Comparison of ENCODE assay signal across 20 mouse cellular contexts in the genomic region with DNA sequence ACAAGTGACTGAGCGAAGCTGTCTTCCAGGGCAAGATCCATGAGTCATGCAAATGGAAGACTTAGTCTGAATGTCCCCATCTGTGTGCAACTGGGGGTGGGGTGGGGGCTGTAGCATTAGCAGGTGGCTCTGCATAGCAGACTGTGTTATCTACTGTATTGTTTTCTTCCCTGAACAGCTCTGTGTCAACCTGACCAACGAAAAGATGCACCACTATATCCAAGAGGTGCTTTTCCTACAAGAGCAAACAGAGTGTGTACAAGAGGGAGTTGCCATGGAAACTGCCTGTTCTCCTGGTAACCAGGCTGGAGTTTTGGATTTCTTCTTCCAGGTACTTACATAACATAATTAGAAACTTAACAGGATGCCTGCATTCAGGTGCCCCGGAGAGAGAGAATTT.
DNase-seq lines count a peak whose midpoint lies in the region; ATAC-seq lines count a peak whose summit lies in the region.
"Had no signal": no experiment of that assay in that cellular context is flagged by ENCODE, and none has a peak within 500 bp of the region (broad histone marks: within the 10 kb centered on the region; RNA-seq: fewer than 3 reads in every experiment).

No protein-coding gene starts in this region.

- no peaks in the 10 kb centered on the region for H3K27me3 ChIP-seq in forebrain, embryonic 16.5 days (replicated peaks; ENCODE audit: control insufficient read depth, insufficient read depth, low read length)
- H3K27me3 ChIP-seq: liver, embryonic 13.5 days; stomach, embryonic 15.5 days had no signal

- H3K27ac ChIP-seq in forebrain, embryonic 16.5 days (ENCODE audit: low read length): no peak overlapping the region
- H3K27ac ChIP-seq: heart, embryonic 10.5 days; limb, embryonic 10.5 days; liver, embryonic 13.5 days; macrophage; stomach, embryonic 15.5 days had no signal

- no peak overlapping the region for H3K4me3 ChIP-seq in forebrain, embryonic 16.5 days (replicated peaks; ENCODE audit: low read length)
- H3K4me3 ChIP-seq: erythroblast, embryonic 14.5 days; heart, embryonic 10.5 days; limb, embryonic 10.5 days; liver, embryonic 13.5 days; stomach, embryonic 15.5 days had no signal

- peaks cover 6% of the 10 kb centered on the region; the same call in 1 of the 2 replicates for H3K4me1 ChIP-seq in forebrain, embryonic 16.5 days (replicated peaks; ENCODE audit: control insufficient read depth, insufficient read depth, low read length)
- H3K4me1 ChIP-seq: heart, embryonic 10.5 days; liver, embryonic 13.5 days had no signal

- DNase-seq in layer of hippocampus, adult 8-10 months (ENCODE audit: low spot score in 2 of 2): peak; percentile 45 to 52
- no peak for DNase-seq in layer of hippocampus, postnatal 10 days (ENCODE audit: low spot score in 2 of 2)
- peak; percentile 89 for DNase-seq in brain, adult 2 months (ENCODE audit: low read depth, low spot score)
- DNase-seq in left cerebral cortex, postnatal 25 days (ENCODE audit: low spot score in 2 of 2): peak; percentile 74 to 87
- DNase-seq in gastrocnemius, adult 8-10 months (ENCODE audit: low spot score in 2 of 2): no peak
- DNase-seq in urinary bladder, adult 18-20 months (ENCODE audit: low spot score in 2 of 2): no peak
- DNase-seq in thymus, postnatal 14 days: no peak
- DNase-seq: cerebellum, adult 8-10 months; gastrocnemius, postnatal 25 days; heart, postnatal 36 days; liver, embryonic 13.5 days; thymus, postnatal 36 days had no signal

- 67% methylated on average over 3 of the region's 3 CpGs for WGBS in forebrain, embryonic 16.5 days

- H3K36me3 ChIP-seq in forebrain, embryonic 16.5 days (ENCODE audit: control insufficient read depth, insufficient read depth): no peaks in the 10 kb centered on the region
- H3K36me3 ChIP-seq: heart, embryonic 10.5 days; limb, embryonic 10.5 days; liver, embryonic 13.5 days; stomach, embryonic 15.5 days had no signal

- intact Hi-C loops in left cerebral cortex, postnatal 25 days (cut with DNase I): loop anchor here (5.0 kb wide), 2 partner anchors 63 to 533 kb away; a partner anchor contains a TSS

- H3K9me3 ChIP-seq in forebrain, embryonic 16.5 days (ENCODE audit: control insufficient read depth, low read length): no peaks in the 10 kb centered on the region
- H3K9me3 ChIP-seq: heart, embryonic 10.5 days; limb, embryonic 10.5 days; liver, embryonic 13.5 days; stomach, embryonic 15.5 days had no signal

- ATAC-seq in forebrain, embryonic 16.5 days: peak; percentile 47
- ATAC-seq: activated CD4-positive, CD25-positive, alpha-beta regulatory T cell, adult 4 months; CD4-positive, CD25-positive, alpha-beta regulatory T cell, adult 4 months had no signal

- no peak overlapping the region for H3K9ac ChIP-seq in forebrain, embryonic 16.5 days (replicated peaks; ENCODE audit: low read depth, low read length)
- H3K9ac ChIP-seq: liver, embryonic 13.5 days; stomach, embryonic 15.5 days had no signal

- H3K4me2 ChIP-seq in forebrain, embryonic 16.5 days (ENCODE audit: low read length): no peak overlapping the region
- H3K4me2 ChIP-seq: liver, embryonic 13.5 days; stomach, embryonic 15.5 days had no signal

Comparison
In these comparisons a context has a peak if more than half of its experiments do, and no peak if none do; other contexts are left out.
1. DNase-seq: peak in layer of hippocampus, adult 8-10 months (2 of 2), brain, adult 2 months (single experiment) and left cerebral cortex, postnatal 25 days (2 of 2); none in layer of hippocampus, postnatal 10 days (0 of 2), gastrocnemius, adult 8-10 months (0 of 2), urinary bladder, adult 18-20 months (0 of 2) and thymus, postnatal 14 days (single experiment).